Mouse (Mus musculus) ES-E14 (cell line): ENCODE results near the gene Abca7.

Experiments used
- CHD2 ChIP-seq: IDR thresholded peaks from 2 replicates; pipeline ENCODE4 v1.6.1; 2014; ENCODE audit warnings: mild to moderate bottlenecking, low read depth, low read length, inconsistent platforms
- HCFC1 ChIP-seq: IDR thresholded peaks from 2 replicates; pipeline ENCODE4 v1.6.1; 2012; ENCODE audit warnings: low read length, inconsistent platforms, borderline replicate concordance; ENCODE audit not compliant: insufficient read depth
- MAFK ChIP-seq: IDR thresholded peaks from 2 replicates; pipeline ENCODE4 v1.6.1; 2014; ENCODE audit warnings: mild to moderate bottlenecking, low read depth, low read length, inconsistent platforms; ENCODE audit not compliant: insufficient read depth
- ZC3H11A ChIP-seq: IDR thresholded peaks from 2 replicates; pipeline ENCODE4 v1.6.1; 2012; ENCODE audit warnings: low read depth, mild to moderate bottlenecking, inconsistent platforms, low read length, borderline replicate concordance

- TF ChIP-seq CHD2 (no peak), MAFK (no peak), ZC3H11A (no peak), HCFC1 (no peak)
Measured at GRCm38 (mm10) chr10:80028521-80028846, 32.2 kb downstream of the Abca7 start.
